Mouse (Mus musculus): ENCODE measurements around the gene Prkn. TPM values are rescaled to one million over a fixed set of nuclear protein-coding genes. Genes with fewer than 3 reads are reported as not detected.

Prkn gene
- polyA plus RNA-seq, 1 experiment from 2014 or later = 1.5 TPM

DNA sequence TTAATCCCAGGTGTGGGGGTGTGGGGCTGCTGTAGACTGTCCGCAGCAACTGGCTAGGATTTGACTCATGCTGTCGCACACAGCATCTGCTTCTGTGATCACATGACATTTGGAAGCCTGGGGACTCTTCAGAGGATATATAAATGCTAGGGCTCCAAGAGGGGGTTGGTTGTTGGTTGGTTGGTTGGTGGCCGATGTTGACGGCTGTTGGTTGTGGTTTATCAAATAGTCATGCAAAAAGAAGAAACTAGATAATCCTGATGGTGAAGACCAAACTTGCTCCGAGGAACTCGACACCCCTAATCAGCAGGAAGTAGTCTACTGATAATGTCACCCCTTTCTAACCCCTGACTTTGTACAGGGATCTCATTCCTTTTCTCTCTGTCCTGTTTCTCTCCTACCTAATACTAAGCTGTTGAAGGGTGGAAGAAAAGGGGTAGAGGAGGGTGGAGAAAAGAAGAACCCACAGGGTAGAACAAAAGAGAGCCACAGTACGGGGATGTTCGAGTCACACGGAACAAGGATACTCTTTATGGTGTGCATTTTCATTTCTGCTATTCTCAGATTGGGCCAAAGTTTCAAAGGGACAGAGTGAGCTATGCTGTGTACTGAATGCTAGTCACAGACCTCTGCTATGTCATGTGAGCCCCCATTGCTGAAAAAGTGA lies 948.2 kb downstream of the Prkn start:
- no peaks in the 10 kb centered on the region for H3K9me3 ChIP-seq
- no peak overlapping the region for H3K4me2 ChIP-seq
- ATAC-seq (ENCODE audit: insufficient number of reproducible peaks, insufficient read depth, low FRiP score, low TSS enrichment, low read depth) = no peak
- no peaks in the 10 kb centered on the region for H3K27me3 ChIP-seq
- H3K9ac ChIP-seq (replicated peaks) = no peak overlapping the region
- no peaks in the 10 kb centered on the region for H3K36me3 ChIP-seq
- no peak overlapping the region for H3K27ac ChIP-seq
- no peaks in the 10 kb centered on the region for H3K4me1 ChIP-seq (replicated peaks)
- no peak overlapping the region for H3K4me3 ChIP-seq (replicated peaks)
- WGBS = 85% methylated on average over 9 of the region's 9 CpGs

DNA sequence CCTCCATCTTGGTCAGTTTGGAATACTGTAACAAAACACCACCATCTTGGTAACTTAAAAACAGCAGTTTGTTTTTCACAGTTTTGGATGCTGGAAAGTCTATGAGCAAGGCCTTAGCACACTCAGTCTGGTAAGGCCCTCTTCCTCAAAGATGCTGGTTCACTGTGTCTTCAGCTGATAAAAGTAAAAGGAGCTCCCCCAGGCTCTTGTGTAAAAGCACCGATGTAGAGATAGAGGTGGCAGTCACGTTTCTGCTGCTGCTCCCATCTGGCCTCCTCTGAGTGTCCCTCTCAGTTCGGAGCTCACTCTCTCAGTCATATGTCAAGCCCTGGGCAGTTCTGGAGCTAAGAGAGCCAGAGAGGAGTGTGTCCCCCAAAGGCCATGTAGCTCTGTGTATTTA lies 955.8 kb downstream of the Prkn start:
- no peaks in the 10 kb centered on the region for H3K4me1 ChIP-seq (replicated peaks)
- no peak overlapping the region for H3K27ac ChIP-seq
- H3K36me3 ChIP-seq = no peaks in the 10 kb centered on the region
- H3K4me3 ChIP-seq (replicated peaks) = no peak overlapping the region
- H3K9me3 ChIP-seq = no peaks in the 10 kb centered on the region
- no peak overlapping the region for H3K4me2 ChIP-seq
- no peaks in the 10 kb centered on the region; the same call in 1 of the 2 replicates for H3K27me3 ChIP-seq
- WGBS = 80% methylated on average over 3 of the region's 3 CpGs
- H3K9ac ChIP-seq (replicated peaks) = no peak overlapping the region
- ATAC-seq (ENCODE audit: insufficient number of reproducible peaks, insufficient read depth, low FRiP score, low TSS enrichment, low read depth) = no peak

DNA sequence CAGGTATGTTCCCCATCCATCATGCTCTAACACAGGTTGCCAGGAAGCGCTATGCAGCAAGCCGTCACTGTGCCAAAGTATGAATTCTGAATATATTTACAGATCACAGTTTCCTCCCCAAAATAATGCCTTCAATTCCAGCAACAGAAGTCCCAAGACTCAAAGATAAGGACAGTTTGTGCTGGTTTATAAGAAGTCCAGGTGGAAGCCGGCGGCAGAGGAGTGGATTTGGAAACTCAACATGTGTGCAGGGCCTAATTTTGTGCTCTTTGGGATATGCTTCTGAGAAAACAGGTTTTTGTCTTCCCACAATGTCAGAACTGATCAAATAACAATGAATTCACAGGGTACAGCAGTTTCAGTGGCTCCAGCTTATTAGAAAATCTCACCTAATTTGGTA lies 961.0 kb downstream of the Prkn start:
- no peaks in the 10 kb centered on the region for H3K27me3 ChIP-seq
- no peak overlapping the region for H3K4me2 ChIP-seq
- no peaks in the 10 kb centered on the region for H3K4me1 ChIP-seq (replicated peaks)
- H3K27ac ChIP-seq = no peak overlapping the region
- no peaks in the 10 kb centered on the region for H3K9me3 ChIP-seq
- no peaks in the 10 kb centered on the region for H3K36me3 ChIP-seq
- WGBS = 88% methylated on average over 4 of the region's 4 CpGs
- H3K4me3 ChIP-seq (replicated peaks) = no peak overlapping the region
- ATAC-seq (ENCODE audit: insufficient number of reproducible peaks, insufficient read depth, low FRiP score, low TSS enrichment, low read depth) = no peak
- H3K9ac ChIP-seq (replicated peaks) = no peak overlapping the region

DNA sequence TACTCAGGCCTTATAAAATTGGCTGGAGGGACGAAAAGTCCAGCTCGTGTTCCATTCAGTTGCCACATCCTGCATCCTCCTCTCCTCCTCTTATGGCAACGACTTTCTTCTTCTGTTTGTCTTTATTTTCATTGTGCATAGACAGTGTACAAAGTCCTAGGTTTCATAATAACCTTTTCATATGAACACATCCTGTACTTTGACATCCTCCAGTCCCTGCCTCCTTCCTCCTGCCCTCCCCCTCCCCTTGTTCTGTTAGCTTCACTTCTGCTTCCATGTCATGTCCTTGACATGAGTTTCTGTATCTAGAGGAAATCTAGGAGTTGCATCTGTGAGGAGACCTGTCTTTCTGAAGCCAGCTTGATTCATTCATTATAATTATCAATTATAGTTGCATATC lies 967.1 kb downstream of the Prkn start:
- H3K27me3 ChIP-seq = no peaks in the 10 kb centered on the region
- no peak overlapping the region for H3K4me2 ChIP-seq
- no peak overlapping the region for H3K27ac ChIP-seq
- H3K4me1 ChIP-seq (replicated peaks) = no peaks in the 10 kb centered on the region
- no peak overlapping the region for H3K9ac ChIP-seq (replicated peaks)
- no peaks in the 10 kb centered on the region for H3K9me3 ChIP-seq
- 84% methylated on average over 3 of the region's 3 CpGs for WGBS
- H3K36me3 ChIP-seq = no peaks in the 10 kb centered on the region
- no peak overlapping the region for H3K4me3 ChIP-seq (replicated peaks)
- ATAC-seq (ENCODE audit: insufficient number of reproducible peaks, insufficient read depth, low FRiP score, low TSS enrichment, low read depth) = no peak

DNA sequence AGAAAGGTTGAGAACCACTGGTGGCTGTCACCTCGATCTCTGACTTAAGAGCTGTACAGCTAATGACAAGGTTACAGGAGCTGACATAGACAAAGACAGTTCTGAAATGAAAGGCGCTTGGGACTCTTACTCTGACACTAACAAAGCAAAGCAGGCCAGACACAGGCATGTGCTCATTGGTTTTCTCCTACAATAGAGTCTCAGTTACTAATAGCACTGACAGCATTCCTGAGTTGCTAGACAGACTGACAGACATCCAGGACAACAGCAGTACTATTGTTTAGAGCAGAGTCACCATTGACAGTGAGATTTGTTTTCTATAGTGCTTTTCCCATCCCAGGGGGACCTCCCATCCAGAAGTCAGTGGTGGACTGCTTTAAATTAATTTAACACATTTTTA lies 977.7 kb downstream of the Prkn start:
- no peak overlapping the region for H3K4me3 ChIP-seq (replicated peaks)
- H3K4me2 ChIP-seq = no peak overlapping the region
- no peaks in the 10 kb centered on the region for H3K27me3 ChIP-seq
- H3K4me1 ChIP-seq (replicated peaks) = no peaks in the 10 kb centered on the region
- no peak overlapping the region for H3K9ac ChIP-seq (replicated peaks)
- no peak overlapping the region for H3K27ac ChIP-seq
- H3K9me3 ChIP-seq = 0 out of 2 replicates have a peak, but pooled peaks cover 3% of the 10 kb centered on the region
- no peaks in the 10 kb centered on the region for H3K36me3 ChIP-seq
- ATAC-seq (ENCODE audit: insufficient number of reproducible peaks, insufficient read depth, low FRiP score, low TSS enrichment, low read depth) = no peak
- 84% methylated on average over 2 of the region's 2 CpGs for WGBS

DNA sequence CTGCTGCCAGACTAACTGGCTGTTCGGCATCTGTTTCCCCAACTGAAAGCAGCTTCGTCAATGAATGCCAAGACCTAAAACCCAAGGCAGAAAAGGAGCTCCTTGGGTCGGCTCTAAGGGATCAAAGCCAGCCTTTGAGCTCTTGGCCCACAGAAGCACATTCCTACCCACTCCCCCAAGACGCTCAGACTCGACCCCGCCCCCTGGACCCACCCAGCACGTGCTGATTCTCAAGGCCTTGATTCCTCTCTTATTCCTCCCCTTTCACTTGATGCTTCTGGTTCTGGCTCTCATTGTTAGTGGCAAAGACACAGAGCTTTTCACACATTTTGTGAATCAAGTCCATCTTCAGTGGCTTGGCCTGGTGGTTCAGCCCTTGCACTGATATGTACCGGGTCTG lies 979.3 kb downstream of the Prkn start:
- no peak for ATAC-seq (ENCODE audit: insufficient number of reproducible peaks, insufficient read depth, low FRiP score, low TSS enrichment, low read depth)
- 65% methylated on average over 8 of the region's 8 CpGs for WGBS

DNA sequence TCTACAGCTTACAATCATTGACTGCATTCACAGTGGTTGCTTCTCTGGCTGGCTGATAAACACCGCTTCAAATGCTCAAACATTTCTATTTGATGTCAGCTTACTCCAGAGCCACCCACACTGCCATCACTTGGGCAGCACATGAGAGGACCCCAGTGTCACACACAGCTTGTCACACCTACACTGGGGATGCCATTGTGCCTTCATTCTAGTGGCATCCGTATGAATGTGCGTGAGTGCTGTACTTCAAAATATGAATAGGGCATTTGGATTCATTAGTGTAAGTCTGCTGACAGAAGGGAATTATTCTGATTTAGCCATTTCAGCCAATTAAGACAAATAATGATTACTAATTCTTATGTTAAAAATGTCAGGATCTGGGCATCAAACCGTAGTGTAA lies 980.6 kb downstream of the Prkn start:
- Histone ChIP-seq H3K9ac (replicated peaks) (no peak overlapping the region), H3K9me3 (0 out of 2 replicates have a peak, but pooled peaks cover 3% of the 10 kb centered on the region), H3K4me1 (replicated peaks) (no peaks in the 10 kb centered on the region), H3K36me3 (no peaks in the 10 kb centered on the region), H3K27me3 (no peaks in the 10 kb centered on the region), H3K4me3 (replicated peaks) (no peak overlapping the region), H3K4me2 (no peak overlapping the region), H3K27ac (no peak overlapping the region)
- WGBS = 89% methylated on average over 4 of the region's 4 CpGs
- ATAC-seq (ENCODE audit: insufficient number of reproducible peaks, insufficient read depth, low FRiP score, low TSS enrichment, low read depth) = no peak

More for the DNA sequence above, 979.3 kb downstream of the Prkn start:
- Histone ChIP-seq H3K4me2 (no peak overlapping the region), H3K27me3 (no peaks in the 10 kb centered on the region), H3K9me3 (0 out of 2 replicates have a peak, but pooled peaks cover 3% of the 10 kb centered on the region), H3K4me3 (replicated peaks) (no peak overlapping the region), H3K36me3 (no peaks in the 10 kb centered on the region), H3K9ac (replicated peaks) (no peak overlapping the region), H3K4me1 (replicated peaks) (no peaks in the 10 kb centered on the region), H3K27ac (no peak overlapping the region)

DNA sequence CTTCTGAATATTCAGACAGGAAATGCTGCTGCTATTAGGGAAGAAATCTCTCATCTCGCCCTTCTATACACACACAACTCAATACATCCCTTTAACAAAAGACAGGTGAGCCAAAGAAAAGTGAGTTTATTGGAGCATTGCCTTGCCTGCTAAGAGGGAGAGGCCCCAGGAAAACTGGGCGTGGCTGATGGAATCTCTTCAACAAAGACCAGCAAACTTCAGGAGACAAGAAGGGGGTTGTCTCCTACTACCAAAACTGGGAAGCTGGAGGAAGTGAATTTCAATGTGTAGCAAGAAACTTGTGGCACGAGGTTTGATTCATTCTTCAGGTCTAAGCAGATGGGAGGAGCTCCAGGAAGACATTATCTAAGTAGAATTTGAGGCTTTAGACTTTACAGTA lies 989.3 kb downstream of the Prkn start:
- ATAC-seq (ENCODE audit: insufficient number of reproducible peaks, insufficient read depth, low FRiP score, low TSS enrichment, low read depth) = no peak
- H3K4me1 ChIP-seq (replicated peaks) = no peaks in the 10 kb centered on the region
- no peaks in the 10 kb centered on the region for H3K9me3 ChIP-seq
- WGBS = 68% methylated on average over 3 of the region's 3 CpGs
- no peaks in the 10 kb centered on the region for H3K27me3 ChIP-seq
- H3K36me3 ChIP-seq = no peaks in the 10 kb centered on the region
- H3K4me3 ChIP-seq (replicated peaks) = no peak overlapping the region
- no peak overlapping the region for H3K4me2 ChIP-seq
- H3K9ac ChIP-seq (replicated peaks) = no peak overlapping the region
- no peak overlapping the region for H3K27ac ChIP-seq

DNA sequence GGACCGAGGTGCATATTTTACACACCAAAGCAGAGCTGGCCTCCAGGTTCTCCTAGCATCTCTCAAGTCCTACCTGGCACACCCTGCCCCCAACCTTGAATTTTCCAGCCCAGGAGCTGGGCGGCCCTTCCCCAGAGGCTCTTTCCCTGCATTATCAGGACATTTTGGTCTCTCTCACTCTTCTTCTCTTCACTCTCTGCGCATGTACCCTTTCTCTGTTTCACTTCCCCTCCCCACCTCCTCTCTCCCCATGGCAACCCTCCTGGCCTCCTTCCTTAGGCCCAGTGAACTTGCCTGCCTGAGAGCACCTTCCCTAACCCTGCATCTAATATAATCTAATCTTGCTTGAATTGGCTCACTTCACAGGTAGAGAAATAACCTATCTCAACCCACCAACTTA lies 996.9 kb downstream of the Prkn start:
- Histone ChIP-seq H3K36me3 (no peaks in the 10 kb centered on the region), H3K9me3 (no peaks in the 10 kb centered on the region), H3K9ac (replicated peaks) (no peak overlapping the region), H3K4me2 (no peak overlapping the region), H3K27ac (no peak overlapping the region), H3K27me3 (no peaks in the 10 kb centered on the region), H3K4me1 (replicated peaks) (no peaks in the 10 kb centered on the region), H3K4me3 (replicated peaks) (no peak overlapping the region)
- ATAC-seq (ENCODE audit: insufficient number of reproducible peaks, insufficient read depth, low FRiP score, low TSS enrichment, low read depth) = no peak
- 81% methylated on average over 3 of the region's 3 CpGs for WGBS

DNA sequence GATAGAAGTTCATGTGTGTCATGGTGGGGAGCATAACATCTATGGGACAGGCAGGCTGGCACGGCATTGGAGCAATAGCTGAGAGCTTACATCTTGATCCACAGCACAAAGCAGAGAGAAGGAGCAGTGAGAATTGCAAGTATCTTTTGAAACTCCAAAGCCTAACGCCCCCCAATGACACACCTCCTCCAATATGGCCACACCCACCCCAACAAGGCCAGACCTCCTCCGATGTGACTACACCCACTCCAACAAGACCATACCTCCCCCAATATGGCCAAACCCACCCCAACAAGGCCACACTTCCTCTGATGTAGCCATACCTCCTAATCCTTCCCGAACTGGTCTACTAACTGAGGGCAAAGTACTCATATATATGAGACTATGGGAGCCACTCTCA lies 1004.3 kb downstream of the Prkn start:
- Histone ChIP-seq H3K27me3 (no peaks in the 10 kb centered on the region), H3K4me2 (no peak overlapping the region), H3K4me1 (replicated peaks) (no peaks in the 10 kb centered on the region), H3K9ac (replicated peaks) (no peak overlapping the region), H3K9me3 (no peaks in the 10 kb centered on the region), H3K4me3 (replicated peaks) (no peak overlapping the region), H3K27ac (no peak overlapping the region), H3K36me3 (no peaks in the 10 kb centered on the region)
- WGBS = 89% methylated on average over 4 of the region's 4 CpGs
- ATAC-seq (ENCODE audit: insufficient number of reproducible peaks, insufficient read depth, low FRiP score, low TSS enrichment, low read depth) = no peak

DNA sequence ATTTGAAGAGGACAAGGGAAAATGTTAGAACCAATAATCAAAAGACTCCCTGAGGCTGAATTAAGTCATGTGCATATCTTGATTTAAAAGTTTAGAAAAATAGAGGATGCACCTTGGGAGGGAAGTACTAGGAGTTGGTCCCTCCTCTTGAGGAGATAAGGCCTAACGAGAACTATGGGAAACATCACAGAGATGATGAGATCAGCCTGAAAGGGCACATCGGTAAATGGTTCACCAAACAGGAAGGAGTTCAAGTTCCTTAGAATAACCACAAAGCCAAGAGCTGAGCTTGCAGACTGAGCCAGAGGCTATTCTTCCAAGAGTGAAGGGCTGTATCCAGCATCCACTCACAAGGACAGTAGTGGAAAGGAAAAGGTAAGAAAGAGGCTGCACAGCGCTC lies 1004.8 kb downstream of the Prkn start:
- no peak overlapping the region for H3K4me3 ChIP-seq (replicated peaks)
- H3K9me3 ChIP-seq = no peaks in the 10 kb centered on the region
- H3K4me1 ChIP-seq (replicated peaks) = no peaks in the 10 kb centered on the region
- no peaks in the 10 kb centered on the region for H3K36me3 ChIP-seq
- ATAC-seq (ENCODE audit: insufficient number of reproducible peaks, insufficient read depth, low FRiP score, low TSS enrichment, low read depth) = no peak
- no peak overlapping the region for H3K27ac ChIP-seq
- no peak overlapping the region for H3K9ac ChIP-seq (replicated peaks)
- no peak overlapping the region for H3K4me2 ChIP-seq
- 91% methylated on average over 3 of the region's 3 CpGs for WGBS
- H3K27me3 ChIP-seq = no peaks in the 10 kb centered on the region

DNA sequence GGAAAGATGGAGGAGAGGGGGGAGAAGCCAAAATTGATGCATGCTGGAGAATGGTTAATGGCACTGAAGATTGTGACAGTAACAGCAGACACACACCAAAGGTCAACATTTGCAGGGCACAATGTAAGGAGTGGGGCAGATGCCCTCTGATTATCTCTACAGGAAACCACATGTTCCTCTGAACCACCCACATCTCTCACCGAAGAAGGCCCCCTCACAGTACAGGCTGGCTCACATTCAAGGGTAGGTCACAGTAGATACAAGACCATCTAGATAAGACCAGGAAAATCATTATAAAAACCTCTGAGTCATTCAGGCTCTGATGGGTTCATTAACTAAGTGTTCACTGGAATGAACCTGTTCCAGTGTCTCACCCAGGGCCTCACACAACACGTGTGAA lies 1005.3 kb downstream of the Prkn start:
- H3K4me2 ChIP-seq = no peak overlapping the region
- no peak overlapping the region for H3K9ac ChIP-seq (replicated peaks)
- H3K27ac ChIP-seq = no peak overlapping the region
- no peaks in the 10 kb centered on the region for H3K4me1 ChIP-seq (replicated peaks)
- H3K27me3 ChIP-seq = no peaks in the 10 kb centered on the region
- WGBS = 82% methylated on average over 2 of the region's 2 CpGs
- no peaks in the 10 kb centered on the region for H3K36me3 ChIP-seq
- H3K4me3 ChIP-seq (replicated peaks) = no peak overlapping the region
- no peaks in the 10 kb centered on the region for H3K9me3 ChIP-seq
- no peak for ATAC-seq (ENCODE audit: insufficient number of reproducible peaks, insufficient read depth, low FRiP score, low TSS enrichment, low read depth)

Measured in limb, embryonic 12.5 days (tissue).